Mouse (Mus musculus): ENCODE measurements at regions not wholly inside any gene's neighbourhood (a gene's known extent, or its start where the extent isn't known, plus 50 kb on each side); places are given as distances from the start of the nearest gene placed in this dataset.
A peak's percentile ranks its signal among the peaks of the same experiment; 100 is the strongest.

- DNase-seq, result no peak
These were observed 1271.2 kb downstream of the Synb start for GRCm38 (mm10) chr14:68022925-68023324.

- no peak for DNase-seq
These were observed 1272.9 kb downstream of the Synb start for GRCm38 (mm10) chr14:68021240-68021639.

- DNase-seq, result no peak
These were observed 1273.3 kb downstream of the Synb start for GRCm38 (mm10) chr14:68020769-68021168.

GRCm38 (mm10) chr14:68018686-68019085 is 1275.4 kb downstream of the Synb start:
- DNase-seq, result no peak

GRCm38 (mm10) chr14:67996790-67997417 is 1297.2 kb downstream of the Synb start:
- DNase-seq, result no peak

GRCm38 (mm10) chr14:67993611-67994051 is 1300.5 kb downstream of the Synb start:
- DNase-seq, result no peak

GRCm38 (mm10) chr14:67993142-67993541 is 1301.0 kb downstream of the Synb start:
- DNase-seq, result peak; percentile 68

- no peak for DNase-seq
These were observed 1302.0 kb downstream of the Synb start for GRCm38 (mm10) chr14:67992088-67992487.

- no peak for DNase-seq
These were observed 1303.8 kb downstream of the Synb start for GRCm38 (mm10) chr14:67990271-67990670.

Data from adrenal gland, postnatal 10 days (tissue).